Mouse (Mus musculus) lung, postnatal 0 days (tissue): ENCODE measurements around the gene Rfxank.

Source experiments
- CTCF ChIP-seq: IDR thresholded peaks from 2 replicates; pipeline ENCODE4 v1.5.1; 2016; ENCODE audit warnings: antibody characterized with exemption, mild to moderate bottlenecking
- EP300 ChIP-seq: IDR thresholded peaks from 2 replicates; pipeline ENCODE4 v1.6.1; 2016; ENCODE audit warnings: antibody characterized with exemption, mild to moderate bottlenecking, control low read depth

- TF ChIP-seq CTCF (no peak), EP300 (no peak)
These were observed 11.2 kb upstream of the Rfxank start for GRCm38 (mm10) chr8:70150158-70150557.
